Mouse (Mus musculus): ENCODE results near the gene Capn11.

GRCm38 (mm10) chr17:45682843-45683242 lies 23.7 kb upstream of the Capn11 start:
- no peak for TF ChIP-seq CTCF (IDR thresholded peaks at IDR 0.05 in 2 of 3, conservative IDR thresholded peaks at IDR 0.05 in 1 of 3; ENCODE audit: control insufficient read depth in 1 of 3, insufficient read depth in 1 of 3, low read depth in 2 of 3, low read length in 3 of 3, poor library complexity in 1 of 3, severe bottlenecking in 1 of 3)
- no peak for TF ChIP-seq EP300 (IDR thresholded peaks at IDR 0.05; ENCODE audit: low read depth in 1 of 2, low read length in 2 of 2)
